Mouse (Mus musculus) spleen, adult 12 weeks (tissue): ENCODE data around the gene Tdrkh.

Experiments used
- DNase-seq: peaks from one replicate; pipeline ENCODE4 v3.0.0; 2022; ENCODE audit warnings: low spot score

The Tdrkh gene

GRCm38 (mm10) chr3:94389420-94389819, 23.7 kb upstream of the Tdrkh start:
- DNase-seq = no peak

GRCm38 (mm10) chr3:94391001-94391400, 22.1 kb upstream of the Tdrkh start:
- no peak for DNase-seq

GRCm38 (mm10) chr3:94392128-94392527, 20.9 kb upstream of the Tdrkh start:
- DNase-seq = no peak

GRCm38 (mm10) chr3:94393049-94393448, 20.0 kb upstream of the Tdrkh start:
- DNase-seq = no peak

GRCm38 (mm10) chr3:94396336-94396735, 16.7 kb upstream of the Tdrkh start:
- no peak for DNase-seq

GRCm38 (mm10) chr3:94396851-94397250, 16.2 kb upstream of the Tdrkh start:
- no peak for DNase-seq

- no peak for DNase-seq
These were observed 14.9 kb upstream of the Tdrkh start, which contains the start of gene Lingo4 for GRCm38 (mm10) chr3:94398217-94398616. Lingo4 (plus strand) TSS chr3:94398517.

- DNase-seq = no peak
These were observed 14.1 kb upstream of the Tdrkh start for GRCm38 (mm10) chr3:94398943-94399481.

- DNase-seq = no peak
These were observed 13.3 kb upstream of the Tdrkh start for GRCm38 (mm10) chr3:94399663-94400310.

- no peak for DNase-seq
These were observed 10.6 kb upstream of the Tdrkh start for GRCm38 (mm10) chr3:94402451-94402850.

- DNase-seq = no peak
These were observed 8.6 kb upstream of the Tdrkh start for GRCm38 (mm10) chr3:94404366-94405054.

- DNase-seq = no peak
These were observed 7.5 kb upstream of the Tdrkh start for GRCm38 (mm10) chr3:94405561-94405960.

- DNase-seq = no peak
These were observed 543 bp upstream of the Tdrkh start for GRCm38 (mm10) chr3:94412530-94412929.

- DNase-seq = no peak
These were observed 17.9 kb downstream of the Tdrkh start for GRCm38 (mm10) chr3:94430980-94431379.

- no peak for DNase-seq
These were observed 21.2 kb downstream of the Tdrkh start for GRCm38 (mm10) chr3:94434305-94434704.

GRCm38 (mm10) chr3:94436420-94436819, 23.3 kb downstream of the Tdrkh start:
- no peak for DNase-seq

GRCm38 (mm10) chr3:94441182-94441581, 28.1 kb downstream of the Tdrkh start:
- no peak for DNase-seq

- peak; percentile 91 for DNase-seq
These were observed 30.0 kb downstream of the Tdrkh start, which contains the start of gene Mrpl9 for GRCm38 (mm10) chr3:94442951-94443596. Mrpl9 (plus strand) TSS chr3:94443318.

- DNase-seq = no peak
These were observed 30.5 kb downstream of the Tdrkh start, which contains the start of gene Oaz3 for GRCm38 (mm10) chr3:94443597-94443964. Oaz3 (minus strand) TSS chr3:94443915.

GRCm38 (mm10) chr3:94449377-94449776, 36.3 kb downstream of the Tdrkh start:
- DNase-seq = no peak

- DNase-seq = peak; percentile 57
These were observed 43.5 kb downstream of the Tdrkh start for GRCm38 (mm10) chr3:94456529-94457000.

GRCm38 (mm10) chr3:94457055-94457454, 44.0 kb downstream of the Tdrkh start:
- no peak for DNase-seq

GRCm38 (mm10) chr3:94459834-94460233, 46.8 kb downstream of the Tdrkh start:
- DNase-seq = no peak
